Mouse (Mus musculus): ENCODE results near the gene Gm44965. TPM values are rescaled to one million over a fixed set of nuclear protein-coding genes. Genes with fewer than 3 reads are reported as not detected.

Gene Gm44965
- polyA plus RNA-seq, 1 experiment, result not detected

- TF ChIP-seq CTCF (IDR thresholded peaks at IDR 0.05; ENCODE audit: borderline replicate concordance, insufficient read depth, low read length), result no peak
- no peak for TF ChIP-seq POLR2A (IDR thresholded peaks at IDR 0.05; ENCODE audit: low read depth, low read length)
- peaks cover 4% of the 10 kb centered on the region; the same call in 1 of the 2 replicates for H3K4me1 ChIP-seq (ENCODE audit: control insufficient read depth, insufficient read depth, low read length)
- H3K27ac ChIP-seq (ENCODE audit: insufficient read depth, low read length), result no peak overlapping the region
- H3K4me3 ChIP-seq (ENCODE audit: insufficient read depth, low read length), result no peak overlapping the region
These were observed 2.9 kb downstream of the Gm44965 start for GRCm38 (mm10) chr6:48596545-48597232.

GRCm38 (mm10) chr6:48597233-48597625 is 3.5 kb downstream of the Gm44965 start:
- H3K4me3 ChIP-seq (ENCODE audit: insufficient read depth, low read length), result no peak overlapping the region
- TF ChIP-seq POLR2A (IDR thresholded peaks at IDR 0.05; ENCODE audit: low read depth, low read length) (no peak), CTCF (IDR thresholded peaks at IDR 0.05; ENCODE audit: borderline replicate concordance, insufficient read depth, low read length) (no peak)

GRCm38 (mm10) chr6:48600594-48600993 is 6.9 kb downstream of the Gm44965 start:
- Histone ChIP-seq H3K4me3 (ENCODE audit: insufficient read depth, low read length) (no peak overlapping the region), H3K27ac (ENCODE audit: insufficient read depth, low read length) (peak overlapping the region; percentile 44; the same call in 1 of the 2 replicates), H3K4me1 (ENCODE audit: control insufficient read depth, insufficient read depth, low read length) (peaks cover 8% of the 10 kb centered on the region)
- TF ChIP-seq CTCF (IDR thresholded peaks at IDR 0.05; ENCODE audit: borderline replicate concordance, insufficient read depth, low read length), result no peak

More at GRCm38 (mm10) chr6:48597233-48597625, 3.5 kb downstream of the Gm44965 start:
- Histone ChIP-seq H3K27ac (ENCODE audit: insufficient read depth, low read length) (no peak overlapping the region), H3K4me1 (ENCODE audit: control insufficient read depth, insufficient read depth, low read length) (peaks cover 4% of the 10 kb centered on the region; the same call in 1 of the 2 replicates)

GRCm38 (mm10) chr6:48601271-48602079 is 7.7 kb downstream of the Gm44965 start, which contains the start of gene Zfp775:
Gene Zfp775 (plus strand): TSS chr6:48602063.
- H3K4me1 ChIP-seq (ENCODE audit: control insufficient read depth, insufficient read depth, low read length), result peaks cover 8% of the 10 kb centered on the region
- TF ChIP-seq POLR2A (IDR thresholded peaks at IDR 0.05; ENCODE audit: low read depth, low read length) (peak; percentile 71), CTCF (IDR thresholded peaks at IDR 0.05; ENCODE audit: borderline replicate concordance, insufficient read depth, low read length) (no peak)
- H3K4me3 ChIP-seq (ENCODE audit: insufficient read depth, low read length), result peak within 1 kb of the TSS; percentile 59
- peak within 1 kb of the TSS; percentile 71 for H3K27ac ChIP-seq (ENCODE audit: insufficient read depth, low read length)

GRCm38 (mm10) chr6:48602080-48602741 is 8.5 kb downstream of the Gm44965 start:
- Histone ChIP-seq H3K4me3 (ENCODE audit: insufficient read depth, low read length) (peak overlapping the region; percentile 59), H3K27ac (ENCODE audit: insufficient read depth, low read length) (peak overlapping the region; percentile 43), H3K4me1 (ENCODE audit: control insufficient read depth, insufficient read depth, low read length) (peaks cover 8% of the 10 kb centered on the region)
- TF ChIP-seq CTCF (IDR thresholded peaks at IDR 0.05; ENCODE audit: borderline replicate concordance, insufficient read depth, low read length) (no peak), POLR2A (IDR thresholded peaks at IDR 0.05; ENCODE audit: low read depth, low read length) (peak; percentile 39)

- H3K4me1 ChIP-seq (ENCODE audit: control insufficient read depth, insufficient read depth, low read length), result no peaks in the 10 kb centered on the region
- no peak for TF ChIP-seq POLR2A (IDR thresholded peaks at IDR 0.05; ENCODE audit: low read depth, low read length)
- TF ChIP-seq CTCF (IDR thresholded peaks at IDR 0.05; ENCODE audit: borderline replicate concordance, insufficient read depth, low read length), result no peak
- H3K4me3 ChIP-seq (ENCODE audit: insufficient read depth, low read length), result no peak overlapping the region
- H3K27ac ChIP-seq (ENCODE audit: insufficient read depth, low read length), result no peak overlapping the region
These were observed 14.4 kb downstream of the Gm44965 start for GRCm38 (mm10) chr6:48608124-48608523.

- no peaks in the 10 kb centered on the region for H3K4me1 ChIP-seq (ENCODE audit: control insufficient read depth, insufficient read depth, low read length)
- H3K27ac ChIP-seq (ENCODE audit: insufficient read depth, low read length), result no peak overlapping the region
- no peak overlapping the region for H3K4me3 ChIP-seq (ENCODE audit: insufficient read depth, low read length)
- TF ChIP-seq CTCF (IDR thresholded peaks at IDR 0.05; ENCODE audit: borderline replicate concordance, insufficient read depth, low read length) (no peak), POLR2A (IDR thresholded peaks at IDR 0.05; ENCODE audit: low read depth, low read length) (no peak)
These were observed 15.8 kb downstream of the Gm44965 start for GRCm38 (mm10) chr6:48609512-48609911.

- TF ChIP-seq POLR2A (IDR thresholded peaks at IDR 0.05; ENCODE audit: low read depth, low read length) (no peak), CTCF (IDR thresholded peaks at IDR 0.05; ENCODE audit: borderline replicate concordance, insufficient read depth, low read length) (no peak)
These were observed 16.9 kb downstream of the Gm44965 start for GRCm38 (mm10) chr6:48610657-48611056.

GRCm38 (mm10) chr6:48613464-48613863 is 19.7 kb downstream of the Gm44965 start:
- TF ChIP-seq CTCF (IDR thresholded peaks at IDR 0.05; ENCODE audit: borderline replicate concordance, insufficient read depth, low read length) (no peak), POLR2A (IDR thresholded peaks at IDR 0.05; ENCODE audit: low read depth, low read length) (no peak)
- Histone ChIP-seq H3K27ac (ENCODE audit: insufficient read depth, low read length) (no peak overlapping the region), H3K4me3 (ENCODE audit: insufficient read depth, low read length) (no peak overlapping the region), H3K4me1 (ENCODE audit: control insufficient read depth, insufficient read depth, low read length) (no peaks in the 10 kb centered on the region)

More at GRCm38 (mm10) chr6:48610657-48611056, 16.9 kb downstream of the Gm44965 start:
- no peak overlapping the region for H3K4me3 ChIP-seq (ENCODE audit: insufficient read depth, low read length)
- no peak overlapping the region for H3K27ac ChIP-seq (ENCODE audit: insufficient read depth, low read length)
- no peaks in the 10 kb centered on the region for H3K4me1 ChIP-seq (ENCODE audit: control insufficient read depth, insufficient read depth, low read length)

Data from embryonic fibroblast, embryonic 13.5 days (primary cell).